Mouse (Mus musculus) liver, embryonic 14.5 days (tissue): ENCODE data around the gene Tmem184b.

ENCODE experiments used
- CTCF ChIP-seq: IDR thresholded peaks from 2 replicates; pipeline ENCODE4 v1.5.1; 2016; ENCODE audit warnings: antibody characterized with exemption, low read depth, control low read depth
- EP300 ChIP-seq: IDR thresholded peaks from 2 replicates; pipeline ENCODE4 v1.6.1; 2016; ENCODE audit warnings: antibody characterized with exemption, low read depth

DNA sequence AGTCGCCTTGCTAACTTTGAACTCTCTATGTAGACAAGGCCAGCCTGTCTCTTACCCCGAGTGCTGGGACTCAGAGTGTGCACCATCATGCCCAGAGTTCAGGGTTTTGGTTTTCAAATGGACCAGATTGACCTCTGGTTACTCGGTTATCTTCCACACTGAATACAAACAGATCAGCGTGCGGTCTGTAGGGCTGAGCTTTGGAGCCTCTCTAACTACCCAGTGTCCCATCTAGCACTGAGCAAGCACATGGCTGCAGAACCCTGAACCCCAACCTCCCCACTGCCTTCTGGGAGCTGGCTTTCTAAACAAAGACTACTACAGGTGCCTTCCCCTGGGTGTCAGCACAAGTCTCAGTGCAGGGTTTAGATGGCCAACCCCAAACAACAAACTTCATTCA lies 10.8 kb downstream of the Tmem184b start:
- TF ChIP-seq CTCF: no peak
- TF ChIP-seq EP300: no peak
